Mouse (Mus musculus) CH12.LX (cell line): Measurements from ENCODE around the gene Ren1. TPM values are rescaled to one million over a fixed set of nuclear protein-coding genes. Genes with fewer than 3 reads are reported as not detected.

ENCODE experiments used
- DNase-seq: peaks from one replicate; pipeline ENCODE4 v3.0.0-alpha.2; 2013; ENCODE audit errors: extremely low read depth
- H3K27ac ChIP-seq: 2 replicates; pipeline ENCODE4 v1.5.1; 2012; ENCODE audit warnings: low read depth, mild to moderate bottlenecking, control low read depth, moderate library complexity; ENCODE audit not compliant: insufficient read depth
- H3K27me3 ChIP-seq: replicated peaks from 2 replicates; pipeline ENCODE3; 2012; ENCODE audit warnings: inconsistent platforms
- H3K36me3 ChIP-seq, 2 experiments: replicated peaks in 1 of 2; 2 replicates each; pipeline versions ENCODE3 to v1.6.1; 2012; ENCODE audit warnings: inconsistent platforms in 1 of 2, low read length in 1 of 2, mild to moderate bottlenecking in 1 of 2, mixed read lengths in 1 of 2, moderate library complexity in 1 of 2; ENCODE audit not compliant: control insufficient read depth in 1 of 2, insufficient read depth in 1 of 2
- H3K4me1 ChIP-seq, 2 experiments: 2 replicates each; pipeline ENCODE4 v1.6.1; 2012; ENCODE audit warnings: inconsistent platforms in 1 of 2, moderate library complexity in 1 of 2; ENCODE audit not compliant: insufficient read depth in 2 of 2, control insufficient read depth in 1 of 2
- H3K4me2 ChIP-seq: 2 replicates; pipeline ENCODE4 v1.6.1; 2012; ENCODE audit warnings: low read depth, mild to moderate bottlenecking, control low read depth; ENCODE audit not compliant: poor library complexity, insufficient read depth, severe bottlenecking
- H3K4me3 ChIP-seq, 3 experiments: fragments of 150-350 bp in 1 of 3; sonication (generic) in 1 of 3; replicated peaks in 1 of 3; 2 replicates each; pipeline versions ENCODE3 to v1.5.1; 2011 to 2012; ENCODE audit warnings: low read depth in 2 of 3, low read length in 2 of 3, mild to moderate bottlenecking in 2 of 3, moderate library complexity in 2 of 3, control low read depth in 1 of 3, improper control_type of control experiment in 1 of 3, inconsistent platforms in 1 of 3, mixed read lengths in 1 of 3; ENCODE audit not compliant: poor library complexity in 1 of 3
- H3K79me2 ChIP-seq: replicated peaks from 2 replicates; pipeline ENCODE4 v1.6.1; 2012; ENCODE audit warnings: mild to moderate bottlenecking, moderate library complexity; ENCODE audit not compliant: control insufficient read depth, poor library complexity, insufficient read depth, severe bottlenecking; ENCODE audit errors: extremely low read depth
- H3K9ac ChIP-seq: 2 replicates; pipeline ENCODE4 v1.6.1; 2012; ENCODE audit warnings: low read depth, mild to moderate bottlenecking, control low read depth, moderate library complexity; ENCODE audit not compliant: insufficient read depth
- H3K9me3 ChIP-seq: replicated peaks from 2 replicates; pipeline ENCODE3; 2012; ENCODE audit warnings: low read length, inconsistent platforms, mixed read lengths
- BHLHE40 ChIP-seq: IDR thresholded peaks from 2 replicates; pipeline ENCODE4 v1.6.1; 2011; ENCODE audit warnings: mild to moderate bottlenecking, low read depth, low read length, improper control_type of control experiment
- CHD1 ChIP-seq: IDR thresholded peaks from 2 replicates; pipeline ENCODE4 v1.6.1; 2012; ENCODE audit warnings: low read depth, low read length, improper control_type of control experiment, inconsistent platforms
- CHD2 ChIP-seq: IDR thresholded peaks from 2 replicates; pipeline ENCODE4 v1.6.1; 2011; ENCODE audit warnings: low read length, improper control_type of control experiment
- CTCF ChIP-seq, 2 experiments: IDR thresholded peaks in 1 of 2; conservative IDR thresholded peaks in 1 of 2; 2 replicates each; pipeline ENCODE4 v1.5.1; 2011 to 2012; ENCODE audit warnings: low read depth in 2 of 2, low read length in 2 of 2, improper control_type of control experiment in 1 of 2, inconsistent platforms in 1 of 2, mild to moderate bottlenecking in 1 of 2, moderate library complexity in 1 of 2
- E2F4 ChIP-seq: IDR thresholded peaks from 2 replicates; pipeline ENCODE4 v1.6.1; 2011; ENCODE audit warnings: low read depth, low read length, improper control_type of control experiment; ENCODE audit not compliant: insufficient replicate concordance
- ELF1 ChIP-seq: IDR thresholded peaks from 2 replicates; pipeline ENCODE4 v1.6.1; 2014; ENCODE audit warnings: low read depth, mild to moderate bottlenecking, inconsistent platforms, low read length, improper control_type of control experiment
- EP300 ChIP-seq: IDR thresholded peaks from 2 replicates; pipeline ENCODE4 v1.6.1; 2011; ENCODE audit warnings: low read length, improper control_type of control experiment
- GABPA ChIP-seq: IDR thresholded peaks from 2 replicates; pipeline ENCODE4 v1.6.1; 2012; ENCODE audit warnings: low read depth, low read length, improper control_type of control experiment, inconsistent platforms; ENCODE audit not compliant: insufficient replicate concordance
- JUND ChIP-seq: conservative IDR thresholded peaks from 2 replicates; pipeline ENCODE4 v1.6.1; 2011; ENCODE audit warnings: low read depth, low read length, improper control_type of control experiment
- MEF2A ChIP-seq: IDR thresholded peaks from 2 replicates; pipeline ENCODE4 v1.6.1; 2014; ENCODE audit warnings: low read depth, mild to moderate bottlenecking, inconsistent platforms, low read length, improper control_type of control experiment, borderline replicate concordance
- NELFE ChIP-seq: IDR thresholded peaks from 2 replicates; pipeline ENCODE4 v1.6.1; 2011; ENCODE audit warnings: low read depth, low read length, improper control_type of control experiment
- NRF1 ChIP-seq: IDR thresholded peaks from 2 replicates; pipeline ENCODE4 v1.6.1; 2014; ENCODE audit warnings: low read depth, mild to moderate bottlenecking, inconsistent platforms, low read length, improper control_type of control experiment, moderate library complexity
- POLR2A ChIP-seq: IDR thresholded peaks from 2 replicates; pipeline ENCODE4 v1.6.1; 2011; ENCODE audit warnings: low read depth, mild to moderate bottlenecking, improper control_type of control experiment, low read length
- RCOR1 ChIP-seq: conservative IDR thresholded peaks from 2 replicates; pipeline ENCODE4 v1.6.1; 2012; ENCODE audit warnings: low read depth, mild to moderate bottlenecking, inconsistent platforms, low read length, improper control_type of control experiment
- SIN3A ChIP-seq: IDR thresholded peaks from 2 replicates; pipeline ENCODE4 v1.6.1; 2012; ENCODE audit warnings: low read length, improper control_type of control experiment, inconsistent platforms
- SMC3 ChIP-seq: IDR thresholded peaks from 2 replicates; pipeline ENCODE4 v1.6.1; 2011; ENCODE audit warnings: low read depth, low read length, improper control_type of control experiment
- TBP ChIP-seq: conservative IDR thresholded peaks from 2 replicates; pipeline ENCODE4 v1.6.1; 2011; ENCODE audit warnings: low read depth, low read length, improper control_type of control experiment
- TCF12 ChIP-seq: IDR thresholded peaks from 2 replicates; pipeline ENCODE4 v1.6.1; 2014; ENCODE audit warnings: low read depth, mild to moderate bottlenecking, inconsistent platforms, low read length, improper control_type of control experiment
- UBTF ChIP-seq: IDR thresholded peaks from 2 replicates; pipeline ENCODE4 v1.6.1; 2012; ENCODE audit warnings: low read depth, mild to moderate bottlenecking, inconsistent platforms, low read length, improper control_type of control experiment, moderate library complexity
- ZC3H11A ChIP-seq: IDR thresholded peaks from 2 replicates; pipeline ENCODE4 v1.6.1; 2012; ENCODE audit warnings: low read depth, mild to moderate bottlenecking, inconsistent platforms, low read length, improper control_type of control experiment
- dilution Hi-C: fragments of 300-500 bp; cut with MboI; formaldehyde crosslinking; loops from 2 replicates; pipeline ENCODE4 v1.14.3; 2020; ENCODE audit warnings: low sequenced_read_pairs; ENCODE audit not compliant: extremely low pct_unique_long_range_greater_than_20kb, extremely low pct_ligation_motif_present
- in situ Hi-C: fragments of 300-500 bp; cut with MboI; formaldehyde crosslinking; loops from 3 replicates; pipeline ENCODE4 v1.14.3; 2019; ENCODE audit warnings: low sequenced_read_pairs, low pct_ligation_motif_present, low pct_unique_long_range_greater_than_20kb, mixed read lengths
- polyA plus RNA-seq: library from polyadenylated mRNA; unstranded; fragments of >175 nt; gene quantifications from 2 replicates; pipeline ENCODE4 v1.2.1, GENCODE M21; 2012; ENCODE audit warnings: low read depth; ENCODE audit not compliant: insufficient read length
- total RNA-seq, 2 experiments: library from RNA; depleted of rRNA; stranded (reverse); fragments of 300-350 nt in 1 of 2; fragments of >200 nt in 1 of 2; gene quantifications; 2 replicates each; pipeline ENCODE4 v1.2.3; 2012 to 2014

Ren1 gene
- total and polyA plus RNA-seq, 3 experiments: 0.08 TPM; not detected in 2

GRCm38 (mm10) chr1:133404005-133404404, 53.7 kb downstream of the Ren1 start:
- no peak overlapping the region for H3K4me2 ChIP-seq
- H3K4me3 ChIP-seq: no peak overlapping the region
- H3K9ac ChIP-seq: no peak overlapping the region
- DNase-seq: no peak
- H3K79me2 ChIP-seq: no peaks in the 10 kb centered on the region
- H3K27ac ChIP-seq: no peak overlapping the region
- H3K36me3 ChIP-seq: no peaks in the 10 kb centered on the region
- dilution Hi-C loops: no loop called here
- peaks cover 3% of the 10 kb centered on the region for H3K9me3 ChIP-seq
- in situ Hi-C loops: no loop called here
- no peaks in the 10 kb centered on the region for H3K4me1 ChIP-seq
- TF ChIP-seq CTCF (conservative IDR thresholded peaks at IDR 0.05 in 1 of 2, IDR thresholded peaks at IDR 0.05 in 1 of 2; ENCODE audit: low read depth in 2 of 2, low read length in 2 of 2) (no peak), CHD2 (no peak), BHLHE40 (no peak), TBP (no peak)
- TF ChIP-seq, all 38 proteins: peak for 0
- peaks cover 67% of the 10 kb centered on the region for H3K27me3 ChIP-seq

- H3K9me3 ChIP-seq: peaks cover 3% of the 10 kb centered on the region
- no peaks in the 10 kb centered on the region for H3K4me1 ChIP-seq
- no peaks in the 10 kb centered on the region for H3K36me3 ChIP-seq
- dilution Hi-C loops (no loop called here), in situ Hi-C loops (no loop called here)
- H3K9ac ChIP-seq: no peak overlapping the region
- DNase-seq: no peak
- no peak for TF ChIP-seq CHD2
- TF ChIP-seq NELFE: no peak
- no peak for TF ChIP-seq JUND
- TF ChIP-seq UBTF: no peak
- no peak for TF ChIP-seq TBP
- no peak for TF ChIP-seq MEF2A
- TF ChIP-seq SIN3A: no peak
- TF ChIP-seq SMC3: no peak
- no peak overlapping the region for H3K4me2 ChIP-seq
- H3K27me3 ChIP-seq: peaks cover 47% of the 10 kb centered on the region
- no peaks in the 10 kb centered on the region for H3K79me2 ChIP-seq
- H3K27ac ChIP-seq: no peak overlapping the region
- H3K4me3 ChIP-seq: no peak overlapping the region
Measured at GRCm38 (mm10) chr1:133406614-133407013, 56.3 kb downstream of the Ren1 start.

- Histone ChIP-seq H3K9ac (no peak overlapping the region), H3K9me3 (peaks cover 3% of the 10 kb centered on the region), H3K79me2 (no peaks in the 10 kb centered on the region), H3K4me1 (no peaks in the 10 kb centered on the region), H3K36me3 (no peaks in the 10 kb centered on the region), H3K27me3 (peaks cover 40% of the 10 kb centered on the region), H3K4me3 (no peak overlapping the region), H3K4me2 (no peak overlapping the region), H3K27ac (no peak overlapping the region)
- DNase-seq: no peak
- dilution Hi-C loops: no loop called here
- in situ Hi-C loops: no loop called here
- TF ChIP-seq GABPA (no peak), NELFE (no peak), TCF12 (no peak), CHD1 (no peak), SIN3A (no peak), ELF1 (no peak), ZC3H11A (no peak), E2F4 (no peak), EP300 (no peak), POLR2A (no peak), RCOR1 (no peak), NRF1 (no peak)
- TF ChIP-seq, all 38 proteins: peak for 0
Measured at GRCm38 (mm10) chr1:133407436-133407835, 57.1 kb downstream of the Ren1 start.
